Mouse (Mus musculus) midbrain, embryonic 12.5 days (tissue): ENCODE data around the gene Apoc2. TPM values are rescaled to one million over a fixed set of nuclear protein-coding genes. Genes with fewer than 3 reads are reported as not detected.

Experiments
- ATAC-seq: fragments of 200-750 bp; cut with Nextera tagmentation; 2 replicates; pipeline ENCODE4 v1.8.0; 2017; ENCODE audit warnings: low read depth, moderate TSS enrichment, moderate library complexity; ENCODE audit not compliant: low FRiP score
- H3K27ac ChIP-seq: fragments of 300-500 bp; sonication (generic); replicated peaks from 2 replicates; pipeline ENCODE4 v1.5.1; 2016; ENCODE audit warnings: mild to moderate bottlenecking
- H3K27me3 ChIP-seq: fragments of 300-500 bp; sonication (generic); 2 replicates; pipeline ENCODE4 v1.6.1; 2016; ENCODE audit warnings: mild to moderate bottlenecking
- H3K36me3 ChIP-seq: fragments of 300-500 bp; sonication (generic); 2 replicates; pipeline ENCODE4 v1.6.1; 2016
- H3K4me1 ChIP-seq: fragments of 300-500 bp; sonication (generic); 2 replicates; pipeline ENCODE4 v1.6.1; 2016
- H3K4me2 ChIP-seq: fragments of 300-500 bp; sonication (generic); replicated peaks from 2 replicates; pipeline ENCODE4 v1.6.1; 2016; ENCODE audit warnings: mild to moderate bottlenecking, moderate library complexity
- H3K4me3 ChIP-seq: fragments of 300-500 bp; sonication (generic); 2 replicates; pipeline ENCODE4 v1.5.1; 2016; ENCODE audit warnings: mild to moderate bottlenecking
- H3K9ac ChIP-seq: fragments of 300-500 bp; sonication (generic); replicated peaks from 2 replicates; pipeline ENCODE4 v1.6.1; 2016; ENCODE audit warnings: mild to moderate bottlenecking, moderate library complexity
- H3K9me3 ChIP-seq: fragments of 300-500 bp; sonication (generic); 2 replicates; pipeline ENCODE4 v1.6.1; 2016; ENCODE audit warnings: mild to moderate bottlenecking
- WGBS: fragments of 180-500 bp; shearing (Covaris S2); methylation state at CpG from one replicate; pipeline ENCODE4 v1.1.7; 2016; 5-methylcytosine and 5-hydroxymethylcytosine counted together
- polyA plus RNA-seq: library from polyadenylated mRNA; unstranded; fragments of >200 nt; fragmentation: Nextera tagmentation; extraction: Ambion mirVana; gene quantifications from 2 replicates; pipeline ENCODE4 v1.2.1, GENCODE M21; 2016

The Apoc2 gene
- polyA plus RNA-seq, 1 experiment from 2014 or later, result not detected

GRCm38 (mm10) chr7:19697949-19698906 lies 20.5 kb upstream of the Apoc2 start:
- peaks cover 24% of the 10 kb centered on the region for H3K4me1 ChIP-seq
- no peak overlapping the region for H3K27ac ChIP-seq
- H3K27me3 ChIP-seq, result no peaks in the 10 kb centered on the region
- H3K4me3 ChIP-seq, result peak overlapping the region; percentile 37
- H3K9me3 ChIP-seq, result no peaks in the 10 kb centered on the region
- H3K9ac ChIP-seq, result peak overlapping the region; percentile 63
- peak overlapping the region; percentile 60 for H3K4me2 ChIP-seq
- ATAC-seq, result peak; percentile 13; the same call in 1 of the 2 replicates
- 3% methylated on average over 28 of the region's 28 CpGs for WGBS
- peaks cover 18% of the 10 kb centered on the region for H3K36me3 ChIP-seq

DNA sequence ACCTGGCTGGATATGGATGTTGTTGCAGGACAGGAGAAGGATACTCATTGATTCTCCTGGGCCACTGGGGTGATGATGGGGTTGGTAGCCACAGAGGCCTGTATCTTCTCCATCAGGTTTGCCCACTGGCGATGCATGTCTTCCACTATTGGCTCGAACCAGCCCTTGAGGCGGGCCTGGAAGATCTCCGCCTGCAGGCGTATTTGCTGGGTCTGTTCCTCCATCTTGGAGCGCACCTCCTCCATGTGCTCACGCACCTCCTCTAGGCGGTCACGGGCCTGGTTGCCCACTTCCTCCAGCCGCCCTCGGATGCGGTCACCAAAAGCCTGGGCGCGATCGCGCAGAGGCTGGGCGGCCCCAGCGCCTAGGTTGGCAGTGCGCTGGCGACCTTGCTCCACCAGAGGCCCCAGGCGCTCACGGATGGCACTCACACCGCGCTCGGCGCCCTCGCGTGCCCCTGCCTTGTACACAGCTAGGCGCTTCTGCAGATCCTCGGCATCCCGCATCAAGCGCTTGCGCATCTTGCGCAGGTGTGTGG lies 18.7 kb upstream of the Apoc2 start:
- Histone ChIP-seq H3K27ac (no peak overlapping the region), H3K9me3 (no peaks in the 10 kb centered on the region), H3K4me2 (no peak overlapping the region), H3K4me3 (no peak overlapping the region), H3K27me3 (no peaks in the 10 kb centered on the region), H3K9ac (no peak overlapping the region), H3K4me1 (peaks cover 26% of the 10 kb centered on the region), H3K36me3 (peaks cover 8% of the 10 kb centered on the region)
- ATAC-seq, result no peak
- 94% methylated on average over 34 of the region's 34 CpGs for WGBS

- H3K4me1 ChIP-seq, result peaks cover 25% of the 10 kb centered on the region
- no peak for ATAC-seq
- 89% methylated on average over 6 of the region's 6 CpGs for WGBS
Observed at GRCm38 (mm10) chr7:19695881-19696280, 18.1 kb upstream of the Apoc2 start.

DNA sequence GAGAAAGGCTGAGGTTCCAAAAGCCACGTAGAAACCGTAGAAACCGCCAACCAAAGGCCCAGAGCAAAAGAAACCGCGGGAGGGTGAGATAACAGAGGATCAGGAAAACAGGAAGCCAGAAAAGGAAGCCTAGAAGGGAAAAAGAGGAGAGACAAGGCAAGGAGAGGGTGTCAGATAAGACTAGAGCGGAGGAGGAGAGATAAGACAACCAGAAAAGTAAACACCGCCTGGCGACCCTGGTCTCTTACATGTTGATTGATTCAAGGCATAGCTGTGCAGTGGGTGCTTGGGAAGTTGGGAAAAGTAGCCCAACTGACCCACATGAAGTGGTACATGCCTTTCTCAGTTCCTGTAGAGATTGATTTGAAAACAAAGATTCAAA lies 17.5 kb upstream of the Apoc2 start:
- Histone ChIP-seq H3K27ac (no peak overlapping the region), H3K27me3 (no peaks in the 10 kb centered on the region), H3K4me3 (no peak overlapping the region), H3K9ac (no peak overlapping the region), H3K9me3 (no peaks in the 10 kb centered on the region), H3K36me3 (peaks cover 8% of the 10 kb centered on the region), H3K4me1 (peaks cover 23% of the 10 kb centered on the region), H3K4me2 (no peak overlapping the region)
- 66% methylated on average over 8 of the region's 8 CpGs for WGBS
- no peak for ATAC-seq

More at GRCm38 (mm10) chr7:19695881-19696280, 18.1 kb upstream of the Apoc2 start:
- Histone ChIP-seq H3K27me3 (no peaks in the 10 kb centered on the region), H3K27ac (no peak overlapping the region), H3K9ac (no peak overlapping the region), H3K4me2 (no peak overlapping the region), H3K9me3 (no peaks in the 10 kb centered on the region), H3K36me3 (peaks cover 8% of the 10 kb centered on the region), H3K4me3 (no peak overlapping the region)

- Histone ChIP-seq H3K9me3 (no peaks in the 10 kb centered on the region), H3K9ac (no peak overlapping the region), H3K4me3 (no peak overlapping the region), H3K4me1 (peaks cover 22% of the 10 kb centered on the region), H3K27ac (no peak overlapping the region), H3K36me3 (peaks cover 8% of the 10 kb centered on the region), H3K4me2 (no peak overlapping the region), H3K27me3 (no peaks in the 10 kb centered on the region)
- WGBS, result 87% methylated on average over 10 of the region's 10 CpGs
- no peak for ATAC-seq
Observed at GRCm38 (mm10) chr7:19694336-19695212, 16.8 kb upstream of the Apoc2 start.

DNA sequence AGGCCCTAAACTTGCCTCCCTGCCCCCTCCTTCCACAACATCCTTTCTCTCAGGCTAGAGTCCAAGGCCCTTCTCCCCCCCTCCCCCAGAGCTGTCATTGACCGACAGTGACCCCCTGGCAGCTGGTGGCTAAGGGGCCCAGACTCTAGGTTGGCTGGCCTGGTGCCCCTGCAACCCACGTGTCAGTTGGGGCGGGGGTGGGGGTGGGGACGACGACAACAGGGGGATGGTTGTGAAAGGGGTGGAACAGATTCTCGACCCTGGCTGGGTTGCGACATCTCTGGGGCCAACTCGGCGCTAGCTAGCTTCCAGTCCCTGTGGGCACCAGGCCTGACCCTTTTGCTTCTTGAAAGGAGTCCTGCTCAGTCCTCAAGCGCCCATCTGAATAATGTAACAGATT lies 15.7 kb upstream of the Apoc2 start:
- Histone ChIP-seq H3K4me2 (no peak overlapping the region), H3K27me3 (no peaks in the 10 kb centered on the region), H3K36me3 (peaks cover 8% of the 10 kb centered on the region), H3K9ac (no peak overlapping the region), H3K4me1 (peaks cover 11% of the 10 kb centered on the region), H3K4me3 (no peak overlapping the region), H3K9me3 (no peaks in the 10 kb centered on the region), H3K27ac (no peak overlapping the region)
- ATAC-seq, result no peak
- 37% methylated on average over 10 of the region's 10 CpGs for WGBS

GRCm38 (mm10) chr7:19691873-19692865 lies 14.4 kb upstream of the Apoc2 start, which contains the start of gene Apoc1:
Gene Apoc1 (minus strand): TSS chr7:19692660.
- H3K9me3 ChIP-seq, result no peaks in the 10 kb centered on the region
- no peaks in the 10 kb centered on the region for H3K27me3 ChIP-seq
- H3K4me1 ChIP-seq, result peaks cover 5% of the 10 kb centered on the region; the same call in 1 of the 2 replicates
- peaks cover 8% of the 10 kb centered on the region for H3K36me3 ChIP-seq
- ATAC-seq, result no peak
- no peak within 1 kb of the TSS for H3K4me2 ChIP-seq
- 51% methylated on average over 28 of the region's 28 CpGs for WGBS
- no peak within 1 kb of the TSS for H3K27ac ChIP-seq
- no peak within 1 kb of the TSS for H3K9ac ChIP-seq
- no peak within 1 kb of the TSS for H3K4me3 ChIP-seq

- WGBS, result 72% methylated on average over 6 of the region's 6 CpGs
- H3K36me3 ChIP-seq, result peaks cover 4% of the 10 kb centered on the region
- no peak overlapping the region for H3K9ac ChIP-seq
- no peak overlapping the region for H3K4me2 ChIP-seq
- no peak for ATAC-seq
- no peak overlapping the region for H3K4me3 ChIP-seq
- no peak overlapping the region for H3K27ac ChIP-seq
- H3K4me1 ChIP-seq, result peaks cover 5% of the 10 kb centered on the region; the same call in 1 of the 2 replicates
- no peaks in the 10 kb centered on the region for H3K9me3 ChIP-seq
- no peaks in the 10 kb centered on the region for H3K27me3 ChIP-seq
Observed at GRCm38 (mm10) chr7:19691434-19691833, 13.7 kb upstream of the Apoc2 start.

GRCm38 (mm10) chr7:19690845-19691244 lies 13.1 kb upstream of the Apoc2 start:
- no peak for ATAC-seq
- Histone ChIP-seq H3K36me3 (no peaks in the 10 kb centered on the region), H3K4me1 (peaks cover 5% of the 10 kb centered on the region; the same call in 1 of the 2 replicates), H3K9me3 (no peaks in the 10 kb centered on the region), H3K4me2 (no peak overlapping the region), H3K4me3 (no peak overlapping the region), H3K27me3 (no peaks in the 10 kb centered on the region), H3K9ac (no peak overlapping the region), H3K27ac (no peak overlapping the region)
- 89% methylated on average over 4 of the region's 4 CpGs for WGBS

- 86% methylated on average over 2 of the region's 2 CpGs for WGBS
- Histone ChIP-seq H3K27me3 (no peaks in the 10 kb centered on the region), H3K9me3 (no peaks in the 10 kb centered on the region), H3K36me3 (no peaks in the 10 kb centered on the region), H3K4me2 (no peak overlapping the region), H3K9ac (no peak overlapping the region), H3K4me3 (no peak overlapping the region), H3K27ac (no peak overlapping the region), H3K4me1 (peaks cover 5% of the 10 kb centered on the region; the same call in 1 of the 2 replicates)
- no peak for ATAC-seq
Observed at GRCm38 (mm10) chr7:19688611-19689010, 10.9 kb upstream of the Apoc2 start.

DNA sequence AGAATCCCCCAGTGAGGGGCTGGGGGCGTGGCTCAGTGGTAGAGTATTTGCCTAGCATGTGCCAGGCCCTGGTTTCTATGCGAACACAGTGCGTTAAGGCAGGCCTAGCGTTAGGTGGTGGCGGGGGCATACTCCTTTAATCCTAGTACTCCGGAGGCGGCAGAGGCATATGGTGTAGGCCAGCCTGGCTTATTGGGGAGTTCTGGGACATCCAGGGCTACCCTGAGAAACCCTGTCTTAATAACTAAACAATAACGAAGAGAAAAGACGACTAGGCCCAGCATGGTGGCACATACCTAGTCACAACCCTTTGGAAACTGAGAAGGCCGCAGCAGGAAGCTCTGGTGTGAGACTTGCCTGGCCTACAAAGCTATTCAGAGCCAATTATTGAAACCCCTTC lies 10.4 kb upstream of the Apoc2 start:
- H3K4me3 ChIP-seq, result no peak overlapping the region
- ATAC-seq, result no peak
- H3K9ac ChIP-seq, result no peak overlapping the region
- no peak overlapping the region for H3K4me2 ChIP-seq
- H3K36me3 ChIP-seq, result no peaks in the 10 kb centered on the region
- whole genome bisulfite sequencing, result 93% methylated on average over 10 of the region's 10 CpGs
- H3K27ac ChIP-seq, result no peak overlapping the region
- H3K4me1 ChIP-seq, result peaks cover under 1% of the 10 kb centered on the region; the same call in 1 of the 2 replicates
- H3K27me3 ChIP-seq, result no peaks in the 10 kb centered on the region
- H3K9me3 ChIP-seq, result no peaks in the 10 kb centered on the region
